Mouse (Mus musculus) MEL (cell line): ENCODE results near the gene Trf.

Source experiments
- BHLHE40 ChIP-seq: IDR thresholded peaks from 2 replicates; pipeline ENCODE4 v1.6.1; 2012; ENCODE audit warnings: low read depth, mild to moderate bottlenecking, inconsistent platforms, low read length, improper control_type of control experiment, borderline replicate concordance
- CHD2 ChIP-seq: IDR thresholded peaks from 2 replicates; pipeline ENCODE4 v1.6.1; 2011; ENCODE audit warnings: low read length, improper control_type of control experiment
- CTCF ChIP-seq, 3 experiments: IDR thresholded peaks in 2 of 3; conservative IDR thresholded peaks in 1 of 3; 2 replicates each; pipeline ENCODE4 v1.5.1; 2011 to 2012; ENCODE audit warnings: low read length in 3 of 3, low read depth in 2 of 3, mild to moderate bottlenecking in 2 of 3, improper control_type of control experiment in 1 of 3, inconsistent platforms in 1 of 3, mixed read lengths in 1 of 3, moderate library complexity in 1 of 3; ENCODE audit not compliant: control insufficient read depth in 1 of 3, insufficient read depth in 1 of 3, poor library complexity in 1 of 3, severe bottlenecking in 1 of 3
- E2F4 ChIP-seq: IDR thresholded peaks from 2 replicates; pipeline ENCODE4 v1.6.1; 2011; ENCODE audit warnings: low read depth, low read length, improper control_type of control experiment, borderline replicate concordance
- RCOR1 ChIP-seq: IDR thresholded peaks from 2 replicates; pipeline ENCODE4 v1.6.1; 2012; ENCODE audit warnings: low read depth, mild to moderate bottlenecking, inconsistent platforms, low read length, improper control_type of control experiment
- UBTF ChIP-seq: IDR thresholded peaks from 2 replicates; pipeline ENCODE4 v1.6.1; 2012; ENCODE audit warnings: low read depth, mild to moderate bottlenecking, inconsistent platforms, low read length, improper control_type of control experiment, moderate library complexity, borderline replicate concordance; ENCODE audit not compliant: insufficient read depth

GRCm38 (mm10) chr9:103188416-103188815 is 41.8 kb downstream of the Trf start:
- TF ChIP-seq CTCF (IDR thresholded peaks at IDR 0.05 in 2 of 3, conservative IDR thresholded peaks at IDR 0.05 in 1 of 3; ENCODE audit: control insufficient read depth in 1 of 3, insufficient read depth in 1 of 3, low read depth in 2 of 3, low read length in 3 of 3, poor library complexity in 1 of 3, severe bottlenecking in 1 of 3) (no peak), E2F4 (no peak), BHLHE40 (no peak), RCOR1 (no peak), CHD2 (no peak), UBTF (no peak)
